Mouse (Mus musculus): ENCODE data around the gene Fry. TPM values are rescaled to one million over a fixed set of nuclear protein-coding genes. Genes with fewer than 3 reads are reported as not detected.

The Fry gene
- polyA plus RNA-seq, 1 experiment from 2014 or later = 42.2 TPM

DNA sequence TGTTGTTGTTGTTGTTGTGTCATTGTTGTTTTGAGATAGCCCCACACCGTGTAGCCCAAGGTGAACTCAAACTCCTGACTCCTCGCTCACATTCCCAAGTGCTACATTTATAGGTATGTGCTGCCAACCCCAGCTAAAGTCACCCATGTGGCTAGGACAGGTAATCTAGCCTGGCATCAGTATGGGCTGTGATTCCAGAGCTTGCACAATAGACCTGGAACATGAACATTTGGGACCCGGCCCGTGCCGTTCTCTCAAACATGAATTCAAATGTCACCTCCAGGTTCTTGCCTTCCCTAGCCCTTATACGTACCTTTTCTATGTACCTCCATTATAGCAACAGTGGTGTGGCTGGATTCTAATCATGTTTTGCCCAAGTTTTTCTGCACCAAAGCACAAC lies 156.9 kb downstream of the Fry start:
- Histone ChIP-seq H3K9me3 (ENCODE audit: control insufficient read depth, low read length) (no peaks in the 10 kb centered on the region), H3K4me2 (ENCODE audit: low read length) (no peak overlapping the region), H3K4me1 (ENCODE audit: control insufficient read depth in 2 of 2, insufficient read depth in 2 of 2, low read length in 2 of 2) (peaks cover 11 to 28% of the 10 kb centered on the region in 2 experiments), H3K27ac (replicated peaks in 1 of 2; ENCODE audit: control insufficient read depth in 1 of 2, insufficient read depth in 1 of 2, low read depth in 2 of 2, low read length in 2 of 2) (no peak overlapping the region), H3K9ac (ENCODE audit: low read length) (no peak overlapping the region), H3K4me3 (ENCODE audit: control insufficient read depth in 1 of 2, insufficient read depth in 1 of 2, low read depth in 1 of 2, low read length in 2 of 2) (no peak overlapping the region), H3K27me3 (ENCODE audit: control insufficient read depth, insufficient read depth, low read length) (no peaks in the 10 kb centered on the region), H3K36me3 (ENCODE audit: control insufficient read depth, insufficient read depth, low read length) (no peaks in the 10 kb centered on the region)
- whole genome bisulfite sequencing = 89% methylated on average over 6 of the region's 6 CpGs
- no peak for ATAC-seq (ENCODE audit: insufficient number of reproducible peaks, insufficient read depth, low FRiP score, low read depth)

- H3K4me1 ChIP-seq (ENCODE audit: control insufficient read depth in 2 of 2, insufficient read depth in 2 of 2, low read length in 2 of 2) = peaks cover 11 to 27% of the 10 kb centered on the region in 2 experiments
- no peak overlapping the region for H3K4me3 ChIP-seq (ENCODE audit: control insufficient read depth in 1 of 2, insufficient read depth in 1 of 2, low read depth in 1 of 2, low read length in 2 of 2)
- no peak overlapping the region for H3K9ac ChIP-seq (ENCODE audit: low read length)
- H3K36me3 ChIP-seq (ENCODE audit: control insufficient read depth, insufficient read depth, low read length) = no peaks in the 10 kb centered on the region
- H3K9me3 ChIP-seq (ENCODE audit: control insufficient read depth, low read length) = peaks cover 5% of the 10 kb centered on the region; the same call in 1 of the 2 replicates
- no peak overlapping the region for H3K4me2 ChIP-seq (ENCODE audit: low read length)
- no peak overlapping the region; a peak in 1 of 4 replicates for H3K27ac ChIP-seq (replicated peaks in 1 of 2; ENCODE audit: control insufficient read depth in 1 of 2, insufficient read depth in 1 of 2, low read depth in 2 of 2, low read length in 2 of 2)
- 17% methylated on average over 4 of the region's 4 CpGs for WGBS
- peak; percentile 39 for ATAC-seq (ENCODE audit: insufficient number of reproducible peaks, insufficient read depth, low FRiP score, low read depth)
- H3K27me3 ChIP-seq (ENCODE audit: control insufficient read depth, insufficient read depth, low read length) = no peaks in the 10 kb centered on the region
These were observed 158.2 kb downstream of the Fry start for GRCm38 (mm10) chr5:150276611-150277010.

DNA sequence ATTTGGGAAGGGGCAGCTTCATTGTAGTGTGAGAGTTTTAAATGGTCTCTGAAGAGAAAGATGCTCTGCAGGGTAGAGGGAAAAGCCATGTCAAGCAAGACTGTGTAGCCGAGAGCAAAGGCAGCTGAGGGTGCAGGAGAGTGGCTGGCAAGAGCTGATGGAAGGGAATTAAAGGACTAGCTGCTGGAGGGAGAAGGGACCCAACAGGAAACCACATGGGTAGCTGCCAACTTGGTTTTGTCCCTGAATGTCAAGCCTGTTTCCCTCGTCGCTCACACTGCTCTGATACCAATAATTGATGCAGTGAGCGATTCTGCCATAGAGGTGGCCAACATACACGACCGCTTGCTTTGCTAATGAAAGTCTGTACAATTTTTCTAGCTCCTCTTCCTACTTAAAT lies 160.9 kb downstream of the Fry start:
- H3K4me1 ChIP-seq (ENCODE audit: control insufficient read depth in 2 of 2, insufficient read depth in 2 of 2, low read length in 2 of 2) = peaks cover 7 to 24% of the 10 kb centered on the region in 2 experiments
- no peak overlapping the region for H3K9ac ChIP-seq (ENCODE audit: low read length)
- no peak overlapping the region for H3K4me2 ChIP-seq (ENCODE audit: low read length)
- H3K27me3 ChIP-seq (ENCODE audit: control insufficient read depth, insufficient read depth, low read length) = no peaks in the 10 kb centered on the region
- H3K36me3 ChIP-seq (ENCODE audit: control insufficient read depth, insufficient read depth, low read length) = no peaks in the 10 kb centered on the region
- 85% methylated on average over 6 of the region's 6 CpGs for WGBS
- no peak overlapping the region for H3K4me3 ChIP-seq (ENCODE audit: control insufficient read depth in 1 of 2, insufficient read depth in 1 of 2, low read depth in 1 of 2, low read length in 2 of 2)
- no peak for ATAC-seq (ENCODE audit: insufficient number of reproducible peaks, insufficient read depth, low FRiP score, low read depth)
- H3K27ac ChIP-seq (replicated peaks in 1 of 2; ENCODE audit: control insufficient read depth in 1 of 2, insufficient read depth in 1 of 2, low read depth in 2 of 2, low read length in 2 of 2) = no peak overlapping the region
- H3K9me3 ChIP-seq (ENCODE audit: control insufficient read depth, low read length) = peaks cover 5% of the 10 kb centered on the region; the same call in 1 of the 2 replicates

DNA sequence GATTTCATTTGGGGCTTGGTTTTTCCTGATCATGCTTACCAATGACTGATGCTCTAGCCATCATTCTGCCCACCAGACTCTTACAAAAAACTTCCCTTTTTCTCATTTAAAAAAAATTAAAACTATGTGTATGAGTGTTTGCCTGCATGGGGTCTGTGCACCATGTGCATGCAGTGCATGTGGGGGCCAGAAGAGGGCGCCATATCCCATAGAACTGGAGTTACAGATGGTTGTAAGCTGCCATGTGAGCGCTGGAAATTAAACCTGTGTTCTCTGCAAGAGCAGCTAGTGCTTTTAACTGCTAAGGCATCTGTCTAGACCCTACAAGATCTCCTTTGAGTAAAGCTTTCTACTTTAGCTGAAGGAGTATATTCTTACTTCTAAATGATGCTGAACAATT lies 162.6 kb downstream of the Fry start:
- Histone ChIP-seq H3K4me1 (ENCODE audit: control insufficient read depth in 2 of 2, insufficient read depth in 2 of 2, low read length in 2 of 2) (peaks cover 7 to 24% of the 10 kb centered on the region in 2 experiments), H3K9me3 (ENCODE audit: control insufficient read depth, low read length) (peaks cover 5% of the 10 kb centered on the region; the same call in 1 of the 2 replicates), H3K9ac (ENCODE audit: low read length) (no peak overlapping the region), H3K27ac (replicated peaks in 1 of 2; ENCODE audit: control insufficient read depth in 1 of 2, insufficient read depth in 1 of 2, low read depth in 2 of 2, low read length in 2 of 2) (no peak overlapping the region), H3K27me3 (ENCODE audit: control insufficient read depth, insufficient read depth, low read length) (no peaks in the 10 kb centered on the region), H3K4me3 (ENCODE audit: control insufficient read depth in 1 of 2, insufficient read depth in 1 of 2, low read depth in 1 of 2, low read length in 2 of 2) (no peak overlapping the region), H3K4me2 (ENCODE audit: low read length) (no peak overlapping the region), H3K36me3 (ENCODE audit: control insufficient read depth, insufficient read depth, low read length) (no peaks in the 10 kb centered on the region)
- 70% methylated on average over 2 of the region's 2 CpGs for WGBS
- ATAC-seq (ENCODE audit: insufficient number of reproducible peaks, insufficient read depth, low FRiP score, low read depth) = no peak

GRCm38 (mm10) chr5:150282091-150282490 lies 163.6 kb downstream of the Fry start:
- ATAC-seq (ENCODE audit: insufficient number of reproducible peaks, insufficient read depth, low FRiP score, low read depth) = no peak
- no peak overlapping the region for H3K4me3 ChIP-seq (ENCODE audit: control insufficient read depth in 1 of 2, insufficient read depth in 1 of 2, low read depth in 1 of 2, low read length in 2 of 2)
- H3K4me2 ChIP-seq (ENCODE audit: low read length) = no peak overlapping the region
- H3K9ac ChIP-seq (ENCODE audit: low read length) = no peak overlapping the region
- no peaks in the 10 kb centered on the region for H3K36me3 ChIP-seq (ENCODE audit: control insufficient read depth, insufficient read depth, low read length)
- H3K4me1 ChIP-seq (ENCODE audit: control insufficient read depth in 2 of 2, insufficient read depth in 2 of 2, low read length in 2 of 2) = peaks cover under 1 to 18% of the 10 kb centered on the region in 2 experiments
- peaks cover 5% of the 10 kb centered on the region; the same call in 1 of the 2 replicates for H3K9me3 ChIP-seq (ENCODE audit: control insufficient read depth, low read length)
- H3K27ac ChIP-seq (replicated peaks in 1 of 2; ENCODE audit: control insufficient read depth in 1 of 2, insufficient read depth in 1 of 2, low read depth in 2 of 2, low read length in 2 of 2) = no peak overlapping the region
- WGBS = 84% methylated on average over 7 of the region's 7 CpGs
- H3K27me3 ChIP-seq (ENCODE audit: control insufficient read depth, insufficient read depth, low read length) = no peaks in the 10 kb centered on the region

DNA sequence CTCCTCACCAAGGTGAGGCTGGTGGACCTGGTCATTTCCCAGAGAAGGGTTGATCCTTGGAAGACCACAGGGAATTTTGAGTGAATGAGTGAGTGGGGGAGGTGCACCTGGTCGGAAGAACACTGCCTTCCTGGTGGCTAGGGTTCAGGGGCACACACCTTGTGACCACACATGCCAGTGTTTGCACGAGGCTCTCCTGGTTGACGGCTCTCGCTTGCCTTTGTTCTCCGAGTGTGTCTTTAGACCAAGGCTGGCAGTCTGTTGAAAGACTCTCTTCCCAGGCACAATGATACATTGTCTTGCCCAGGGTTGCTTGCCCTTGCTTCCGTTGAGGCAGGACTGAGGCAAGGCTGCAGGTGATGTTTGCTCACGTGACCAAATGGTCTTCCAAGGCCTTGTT lies 169.5 kb downstream of the Fry start:
- Histone ChIP-seq H3K9ac (ENCODE audit: low read length) (no peak overlapping the region), H3K4me3 (ENCODE audit: control insufficient read depth in 1 of 2, insufficient read depth in 1 of 2, low read depth in 1 of 2, low read length in 2 of 2) (no peak overlapping the region), H3K4me1 (ENCODE audit: control insufficient read depth in 2 of 2, insufficient read depth in 2 of 2, low read length in 2 of 2) (peaks cover 7 to 13% of the 10 kb centered on the region in 2 experiments; a peak in 3 of 4 replicates), H3K27ac (replicated peaks in 1 of 2; ENCODE audit: control insufficient read depth in 1 of 2, insufficient read depth in 1 of 2, low read depth in 2 of 2, low read length in 2 of 2) (no peak overlapping the region), H3K9me3 (ENCODE audit: control insufficient read depth, low read length) (no peaks in the 10 kb centered on the region), H3K36me3 (ENCODE audit: control insufficient read depth, insufficient read depth, low read length) (no peaks in the 10 kb centered on the region), H3K4me2 (ENCODE audit: low read length) (no peak overlapping the region), H3K27me3 (ENCODE audit: control insufficient read depth, insufficient read depth, low read length) (no peaks in the 10 kb centered on the region)
- no peak for ATAC-seq (ENCODE audit: insufficient number of reproducible peaks, insufficient read depth, low FRiP score, low read depth)
- WGBS = 85% methylated on average over 7 of the region's 7 CpGs

DNA sequence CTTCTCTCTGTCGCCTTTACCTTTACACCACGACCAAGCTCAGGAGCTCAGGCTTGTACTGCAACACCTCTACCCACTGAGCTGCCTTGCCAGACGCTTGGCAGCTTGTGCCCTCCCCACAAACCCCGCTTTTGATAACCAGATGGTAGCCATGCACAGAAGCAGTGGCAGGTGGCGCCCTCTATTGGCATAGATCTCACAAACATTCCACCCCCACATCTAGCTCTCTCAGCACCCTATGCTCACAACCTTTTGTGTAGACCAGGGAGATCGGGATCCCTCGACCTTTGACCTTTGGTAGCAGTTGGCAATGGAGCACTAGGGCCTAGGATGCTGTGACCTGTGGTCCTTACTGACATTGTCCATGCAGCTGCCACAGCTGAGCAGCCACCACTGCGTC lies 171.2 kb downstream of the Fry start:
- Histone ChIP-seq H3K36me3 (ENCODE audit: control insufficient read depth, insufficient read depth, low read length) (no peaks in the 10 kb centered on the region), H3K9me3 (ENCODE audit: control insufficient read depth, low read length) (no peaks in the 10 kb centered on the region), H3K27ac (replicated peaks in 1 of 2; ENCODE audit: control insufficient read depth in 1 of 2, insufficient read depth in 1 of 2, low read depth in 2 of 2, low read length in 2 of 2) (no peak overlapping the region), H3K4me1 (ENCODE audit: control insufficient read depth in 2 of 2, insufficient read depth in 2 of 2, low read length in 2 of 2) (peaks cover 20 to 29% of the 10 kb centered on the region in 2 experiments), H3K4me3 (ENCODE audit: control insufficient read depth in 1 of 2, insufficient read depth in 1 of 2, low read depth in 1 of 2, low read length in 2 of 2) (no peak overlapping the region), H3K4me2 (ENCODE audit: low read length) (no peak overlapping the region), H3K27me3 (ENCODE audit: control insufficient read depth, insufficient read depth, low read length) (no peaks in the 10 kb centered on the region), H3K9ac (ENCODE audit: low read length) (no peak overlapping the region)
- 75% methylated on average over 8 of the region's 8 CpGs for WGBS
- no peak for ATAC-seq (ENCODE audit: insufficient number of reproducible peaks, insufficient read depth, low FRiP score, low read depth)

DNA sequence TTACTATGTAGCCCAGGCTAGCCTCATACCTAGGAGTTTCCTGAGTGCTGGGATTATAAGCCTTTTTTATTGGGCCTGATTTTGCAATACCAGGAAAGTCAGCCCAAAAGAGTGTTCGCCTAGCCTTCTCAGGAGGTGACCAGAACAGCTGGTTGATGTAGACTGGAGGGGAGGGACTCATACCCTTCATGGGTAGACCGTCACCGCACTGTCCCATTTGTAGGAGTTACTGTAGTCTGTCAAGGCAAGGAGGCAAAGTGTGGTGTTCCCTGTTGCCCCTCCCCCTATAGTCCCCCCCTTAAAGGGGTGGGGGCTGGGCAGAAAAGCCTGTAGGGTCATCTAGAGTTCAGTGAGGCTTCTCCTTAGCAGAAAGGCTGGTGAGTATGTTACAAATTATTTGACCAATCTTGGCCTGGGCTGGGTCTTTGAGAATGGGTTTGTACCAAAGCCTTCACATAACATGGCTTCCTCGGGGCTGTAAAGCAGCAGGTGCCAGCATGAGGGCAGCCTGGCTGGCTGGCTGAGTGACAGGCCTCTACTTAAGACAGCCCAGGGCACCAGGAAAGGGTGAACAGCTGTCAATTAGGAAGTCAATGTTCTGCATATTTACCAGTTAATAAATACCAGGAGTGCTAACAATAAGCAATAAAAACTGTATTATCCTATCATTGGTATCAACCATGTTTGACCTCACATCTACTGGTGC lies 172.2 kb downstream of the Fry start:
- Histone ChIP-seq H3K27ac (replicated peaks in 1 of 2; ENCODE audit: control insufficient read depth in 1 of 2, insufficient read depth in 1 of 2, low read depth in 2 of 2, low read length in 2 of 2) (no peak overlapping the region), H3K27me3 (ENCODE audit: control insufficient read depth, insufficient read depth, low read length) (no peaks in the 10 kb centered on the region), H3K4me3 (ENCODE audit: control insufficient read depth in 1 of 2, insufficient read depth in 1 of 2, low read depth in 1 of 2, low read length in 2 of 2) (no peak overlapping the region), H3K4me1 (ENCODE audit: control insufficient read depth in 2 of 2, insufficient read depth in 2 of 2, low read length in 2 of 2) (peaks cover 24 to 39% of the 10 kb centered on the region in 2 experiments), H3K4me2 (ENCODE audit: low read length) (no peak overlapping the region), H3K9ac (ENCODE audit: low read length) (no peak overlapping the region), H3K9me3 (ENCODE audit: control insufficient read depth, low read length) (no peaks in the 10 kb centered on the region), H3K36me3 (ENCODE audit: control insufficient read depth, insufficient read depth, low read length) (no peaks in the 10 kb centered on the region)
- no peak for ATAC-seq (ENCODE audit: insufficient number of reproducible peaks, insufficient read depth, low FRiP score, low read depth)
- WGBS = 79% methylated on average over 4 of the region's 4 CpGs
